Mouse (Mus musculus): ENCODE results near the gene Wbp2. TPM values are rescaled to one million over a fixed set of nuclear protein-coding genes. Genes with fewer than 3 reads are reported as not detected.
A peak's percentile ranks its signal among the peaks of the same experiment; 100 is the strongest.

The Wbp2 gene
- polyA plus RNA-seq, 1 experiment from 2014 or later, result 63.3 TPM

GRCm38 (mm10) chr11:116064187-116064867, 22.5 kb downstream of the Wbp2 start:
- H3K4me3 ChIP-seq (ENCODE audit: low read depth, low read length), result no peak overlapping the region
- no peaks in the 10 kb centered on the region for H3K27me3 ChIP-seq (ENCODE audit: insufficient read depth, low read length)
- TF ChIP-seq CTCF (IDR thresholded peaks at IDR 0.05; ENCODE audit: low read depth) (no peak), EP300 (IDR thresholded peaks at IDR 0.05; ENCODE audit: low read depth) (no peak)
- H3K9me3 ChIP-seq (ENCODE audit: low read length), result no peaks in the 10 kb centered on the region
- DNase-seq (no peak), ATAC-seq (no peak)
- no peaks in the 10 kb centered on the region for H3K4me1 ChIP-seq (ENCODE audit: insufficient read depth)
- no peak overlapping the region for H3K9ac ChIP-seq (replicated peaks)
- peaks cover 28% of the 10 kb centered on the region for H3K36me3 ChIP-seq (replicated peaks; ENCODE audit: insufficient read depth, low read length)
- H3K4me2 ChIP-seq (ENCODE audit: low read depth, low read length), result no peak overlapping the region
- WGBS (ENCODE audit: insufficient replicate concordance), result 79% methylated on average over 23 of the region's 23 CpGs
- no peak overlapping the region for H3K27ac ChIP-seq (ENCODE audit: low read depth)

GRCm38 (mm10) chr11:116063562-116063961, 23.2 kb downstream of the Wbp2 start:
- Histone ChIP-seq H3K36me3 (replicated peaks; ENCODE audit: insufficient read depth, low read length) (peaks cover 35% of the 10 kb centered on the region), H3K4me3 (ENCODE audit: low read depth, low read length) (no peak overlapping the region), H3K4me2 (ENCODE audit: low read depth, low read length) (no peak overlapping the region), H3K9me3 (ENCODE audit: low read length) (no peaks in the 10 kb centered on the region), H3K4me1 (ENCODE audit: insufficient read depth) (no peaks in the 10 kb centered on the region), H3K27ac (ENCODE audit: low read depth) (no peak overlapping the region), H3K27me3 (ENCODE audit: insufficient read depth, low read length) (no peaks in the 10 kb centered on the region), H3K9ac (replicated peaks) (no peak overlapping the region)
- DNase-seq, result no peak
- TF ChIP-seq EP300 (IDR thresholded peaks at IDR 0.05; ENCODE audit: low read depth) (no peak), CTCF (IDR thresholded peaks at IDR 0.05; ENCODE audit: low read depth) (no peak)
- WGBS (ENCODE audit: insufficient replicate concordance), result 81% methylated on average over 13 of the region's 13 CpGs
- no peak for ATAC-seq

DNA sequence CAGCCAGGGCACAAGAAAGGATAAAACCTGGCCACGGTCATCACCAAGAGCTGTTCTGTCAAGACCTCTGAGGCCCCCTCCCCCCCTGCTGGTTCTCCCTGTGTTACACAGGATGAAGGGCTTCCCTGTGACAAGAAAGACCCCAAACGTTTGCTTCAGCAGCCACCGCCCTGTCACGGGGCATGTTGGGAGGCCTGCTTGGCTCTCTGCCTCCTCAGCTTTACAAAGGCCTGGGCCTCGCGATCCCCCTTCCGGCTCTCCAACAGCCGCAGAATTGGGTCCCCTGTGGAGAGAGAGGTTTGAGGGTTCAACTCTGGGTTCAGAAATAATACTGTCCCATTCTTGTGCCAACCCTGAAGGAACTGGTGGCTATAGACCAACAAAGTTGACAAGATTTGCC, 24.3 kb downstream of the Wbp2 start:
- DNase-seq, result no peak
- Histone ChIP-seq H3K36me3 (replicated peaks; ENCODE audit: insufficient read depth, low read length) (peaks cover 45% of the 10 kb centered on the region), H3K4me3 (ENCODE audit: low read depth, low read length) (no peak overlapping the region), H3K27ac (ENCODE audit: low read depth) (no peak overlapping the region), H3K9me3 (ENCODE audit: low read length) (no peaks in the 10 kb centered on the region), H3K4me2 (ENCODE audit: low read depth, low read length) (no peak overlapping the region), H3K9ac (replicated peaks) (no peak overlapping the region), H3K27me3 (ENCODE audit: insufficient read depth, low read length) (no peaks in the 10 kb centered on the region), H3K4me1 (ENCODE audit: insufficient read depth) (peaks cover 7% of the 10 kb centered on the region)
- ATAC-seq, result no peak
- no peak for TF ChIP-seq EP300 (IDR thresholded peaks at IDR 0.05; ENCODE audit: low read depth)
- no peak for TF ChIP-seq CTCF (IDR thresholded peaks at IDR 0.05; ENCODE audit: low read depth)
- 74% methylated on average over 8 of the region's 8 CpGs for WGBS (ENCODE audit: insufficient replicate concordance)

- TF ChIP-seq EP300 (IDR thresholded peaks at IDR 0.05; ENCODE audit: low read depth), result no peak
- TF ChIP-seq CTCF (IDR thresholded peaks at IDR 0.05; ENCODE audit: low read depth), result no peak
- no peaks in the 10 kb centered on the region for H3K27me3 ChIP-seq (ENCODE audit: insufficient read depth, low read length)
- H3K27ac ChIP-seq (ENCODE audit: low read depth), result no peak overlapping the region
- ATAC-seq (no peak), DNase-seq (no peak)
- 83% methylated on average over 13 of the region's 13 CpGs for WGBS (ENCODE audit: insufficient replicate concordance)
- H3K9me3 ChIP-seq (ENCODE audit: low read length), result no peaks in the 10 kb centered on the region
- no peak overlapping the region for H3K4me3 ChIP-seq (ENCODE audit: low read depth, low read length)
- H3K4me1 ChIP-seq (ENCODE audit: insufficient read depth), result peaks cover 14% of the 10 kb centered on the region
- peaks cover 47% of the 10 kb centered on the region for H3K36me3 ChIP-seq (replicated peaks; ENCODE audit: insufficient read depth, low read length)
- no peak overlapping the region for H3K9ac ChIP-seq (replicated peaks)
- no peak overlapping the region for H3K4me2 ChIP-seq (ENCODE audit: low read depth, low read length)
Measured at GRCm38 (mm10) chr11:116061641-116062415, 25.0 kb downstream of the Wbp2 start.

DNA sequence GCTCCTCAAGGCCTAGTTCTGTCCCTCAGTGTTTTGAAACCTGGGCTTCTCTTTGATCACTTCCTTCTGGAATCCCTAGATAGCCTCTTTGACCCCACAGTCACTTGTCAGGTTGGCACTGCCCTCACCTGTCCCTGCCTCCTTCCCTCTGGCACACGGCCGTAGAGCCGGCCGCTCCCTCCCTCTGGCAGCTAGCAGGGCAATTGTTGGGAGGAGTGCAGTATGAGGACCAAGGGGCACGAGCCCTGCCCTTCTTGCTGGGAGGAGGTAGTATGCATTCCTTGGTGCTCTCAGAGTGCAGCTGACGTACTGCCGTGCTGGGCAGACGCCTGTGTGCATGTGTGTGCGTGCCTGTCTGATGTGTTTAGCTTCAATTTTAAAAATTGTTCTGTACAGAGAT, 26.2 kb downstream of the Wbp2 start:
- peaks cover 55% of the 10 kb centered on the region for H3K36me3 ChIP-seq (replicated peaks; ENCODE audit: insufficient read depth, low read length)
- no peak for ATAC-seq

GRCm38 (mm10) chr11:116059691-116060025, 27.1 kb downstream of the Wbp2 start:
- peaks cover 64% of the 10 kb centered on the region for H3K36me3 ChIP-seq (replicated peaks; ENCODE audit: insufficient read depth, low read length)
- H3K27ac ChIP-seq (ENCODE audit: low read depth), result no peak overlapping the region
- H3K9ac ChIP-seq (replicated peaks), result no peak overlapping the region
- WGBS (ENCODE audit: insufficient replicate concordance), result 92% methylated on average over 11 of the region's 11 CpGs
- TF ChIP-seq CTCF (IDR thresholded peaks at IDR 0.05; ENCODE audit: low read depth) (no peak), EP300 (IDR thresholded peaks at IDR 0.05; ENCODE audit: low read depth) (no peak)
- no peaks in the 10 kb centered on the region for H3K9me3 ChIP-seq (ENCODE audit: low read length)
- H3K4me1 ChIP-seq (ENCODE audit: insufficient read depth), result peaks cover 19% of the 10 kb centered on the region
- H3K4me3 ChIP-seq (ENCODE audit: low read depth, low read length), result no peak overlapping the region
- no peak for ATAC-seq
- DNase-seq, result peak; percentile 11
- no peak overlapping the region for H3K4me2 ChIP-seq (ENCODE audit: low read depth, low read length)
- no peaks in the 10 kb centered on the region for H3K27me3 ChIP-seq (ENCODE audit: insufficient read depth, low read length)

More for the DNA sequence above, 26.2 kb downstream of the Wbp2 start:
- peaks cover 19% of the 10 kb centered on the region for H3K4me1 ChIP-seq (ENCODE audit: insufficient read depth)
- DNase-seq, result peak; percentile 11
- TF ChIP-seq EP300 (IDR thresholded peaks at IDR 0.05; ENCODE audit: low read depth) (no peak), CTCF (IDR thresholded peaks at IDR 0.05; ENCODE audit: low read depth) (no peak)
- no peaks in the 10 kb centered on the region for H3K27me3 ChIP-seq (ENCODE audit: insufficient read depth, low read length)
- no peaks in the 10 kb centered on the region for H3K9me3 ChIP-seq (ENCODE audit: low read length)
- H3K9ac ChIP-seq (replicated peaks), result no peak overlapping the region
- no peak overlapping the region for H3K4me3 ChIP-seq (ENCODE audit: low read depth, low read length)
- H3K27ac ChIP-seq (ENCODE audit: low read depth), result no peak overlapping the region
- H3K4me2 ChIP-seq (ENCODE audit: low read depth, low read length), result no peak overlapping the region
- 85% methylated on average over 9 of the region's 9 CpGs for WGBS (ENCODE audit: insufficient replicate concordance)
